Comparison of ENCODE assay signal across 8 mouse cellular contexts in genomic region chr1:64690213-64691013, GRCm38 (mm10). TPM values are rescaled to one million over a fixed set of nuclear protein-coding genes. Genes with fewer than 3 reads are reported as not detected.
A peak's percentile ranks its signal among the peaks of the same experiment; 100 is the strongest.
DNase-seq lines count a peak whose midpoint lies in the region; ATAC-seq and TF ChIP-seq lines count a peak whose summit lies in the region.

TSS of gene Ccnyl1 (plus strand) at chr1:64690455.

- peaks cover 26% of the 10 kb centered on the region for H3K4me1 ChIP-seq in E14TG2a.4 (replicated peaks; ENCODE audit: low read depth, low read length)
- peaks cover 24% of the 10 kb centered on the region for H3K4me1 ChIP-seq in forebrain, embryonic 12.5 days
- H3K4me1 ChIP-seq in heart, postnatal 0 days (ENCODE audit: control insufficient read depth, insufficient read depth) = peaks cover 11% of the 10 kb centered on the region; the same call in 1 of the 2 replicates
- peaks cover 11% of the 10 kb centered on the region for H3K4me1 ChIP-seq in liver, embryonic 16.5 days (ENCODE audit: control insufficient read depth, low read depth, low read length)
- peaks cover 44% of the 10 kb centered on the region for H3K4me1 ChIP-seq in neural tube, embryonic 13.5 days (replicated peaks)
- H3K4me1 ChIP-seq in testis, adult 2 months (ENCODE audit: control insufficient read depth, insufficient read depth, low read length) = no peaks in the 10 kb centered on the region

- TF ChIP-seq CTCF in E14TG2a.4 (conservative IDR thresholded peaks at IDR 0.05; ENCODE audit: low read length) = no peak
- no peak for TF ChIP-seq CTCF in heart, postnatal 0 days (IDR thresholded peaks at IDR 0.05; ENCODE audit: low read depth)
- TF ChIP-seq CTCF in testis, adult 2 months (IDR thresholded peaks at IDR 0.05; ENCODE audit: control insufficient read depth, insufficient read depth, insufficient replicate concordance, low read depth, low read length) = no peak

- H3K4me3 ChIP-seq in E14TG2a.4 (replicated peaks; ENCODE audit: low read length) = peak within 1 kb of the TSS; percentile 93
- H3K4me3 ChIP-seq in forebrain, embryonic 12.5 days (replicated peaks) = peak within 1 kb of the TSS; percentile 73
- peak within 1 kb of the TSS; percentile 93 for H3K4me3 ChIP-seq in heart, postnatal 0 days (ENCODE audit: low read depth, low read length)
- peak within 1 kb of the TSS; percentile 81 for H3K4me3 ChIP-seq in liver, embryonic 16.5 days (ENCODE audit: low read depth, low read length)
- H3K4me3 ChIP-seq in neural tube, embryonic 13.5 days = peak within 1 kb of the TSS; percentile 93
- peak within 1 kb of the TSS; percentile 93 for H3K4me3 ChIP-seq in testis, adult 2 months (ENCODE audit: control insufficient read depth, low read depth, low read length)

- peaks cover 9% of the 10 kb centered on the region; the same call in 1 of the 2 replicates for H3K36me3 ChIP-seq in E14TG2a.4 (ENCODE audit: insufficient read depth, low read length)
- no peaks in the 10 kb centered on the region for H3K36me3 ChIP-seq in forebrain, embryonic 12.5 days (replicated peaks)
- no peaks in the 10 kb centered on the region for H3K36me3 ChIP-seq in heart, postnatal 0 days (replicated peaks; ENCODE audit: control insufficient read depth, insufficient read depth, low read length)
- no peaks in the 10 kb centered on the region; the same call in 1 of the 2 replicates for H3K36me3 ChIP-seq in liver, embryonic 16.5 days (ENCODE audit: control insufficient read depth, insufficient read depth)
- no peaks in the 10 kb centered on the region for H3K36me3 ChIP-seq in neural tube, embryonic 13.5 days
- H3K36me3 ChIP-seq in testis, adult 2 months (ENCODE audit: control insufficient read depth, insufficient read depth, low read length) = no peaks in the 10 kb centered on the region; the same call in 1 of the 2 replicates

- under 1% methylated on average over 67 of the region's 71 CpGs for WGBS in forebrain, embryonic 12.5 days
- under 1% methylated on average over 58 of the region's 71 CpGs for WGBS in heart, postnatal 0 days
- WGBS in liver, embryonic 16.5 days (ENCODE audit: insufficient replicate concordance) = under 1% methylated on average over 69 of the region's 71 CpGs
- WGBS in neural tube, embryonic 13.5 days = under 1% methylated on average over 68 of the region's 71 CpGs

- H3K9ac ChIP-seq in forebrain, embryonic 12.5 days = peak within 1 kb of the TSS; percentile 87
- peak within 1 kb of the TSS; percentile 84 for H3K9ac ChIP-seq in heart, postnatal 0 days (replicated peaks; ENCODE audit: low read depth, low read length)
- H3K9ac ChIP-seq in liver, embryonic 16.5 days (ENCODE audit: low read depth, low read length) = peak within 1 kb of the TSS; percentile 84
- peak within 1 kb of the TSS; percentile 89 for H3K9ac ChIP-seq in neural tube, embryonic 13.5 days

- H3K9me3 ChIP-seq in E14TG2a.4 (ENCODE audit: low read length) = no peaks in the 10 kb centered on the region
- no peaks in the 10 kb centered on the region for H3K9me3 ChIP-seq in forebrain, embryonic 12.5 days
- no peaks in the 10 kb centered on the region for H3K9me3 ChIP-seq in heart, postnatal 0 days (replicated peaks; ENCODE audit: control insufficient read depth, low read length)
- H3K9me3 ChIP-seq in liver, embryonic 16.5 days (replicated peaks; ENCODE audit: control insufficient read depth, low read length) = no peaks in the 10 kb centered on the region
- H3K9me3 ChIP-seq in neural tube, embryonic 13.5 days = no peaks in the 10 kb centered on the region

- DNase-seq in c-Kit-positive CD71-positive TER-119-positive erythroid progenitor cells, embryonic 14.5 days (ENCODE audit: low spot score) = peak; percentile 98
- peak; percentile 98 for DNase-seq in heart, postnatal 0 days (ENCODE audit: low spot score)
- peak; percentile 98 to 99 for DNase-seq in kidney, postnatal 4 days

- peak within 1 kb of the TSS; percentile 65 for H3K27ac ChIP-seq in forebrain, embryonic 12.5 days
- H3K27ac ChIP-seq in heart, postnatal 0 days (ENCODE audit: low read depth) = peak within 1 kb of the TSS; percentile 90
- H3K27ac ChIP-seq in liver, embryonic 16.5 days (ENCODE audit: low read length) = peak within 1 kb of the TSS; percentile 66
- H3K27ac ChIP-seq in neural tube, embryonic 13.5 days (replicated peaks) = peak within 1 kb of the TSS; percentile 79
- H3K27ac ChIP-seq in testis, adult 2 months (ENCODE audit: control insufficient read depth, insufficient read depth, low read depth, low read length) = peak within 1 kb of the TSS; percentile 91

- peak; percentile 89 for TF ChIP-seq POLR2A in testis, adult 2 months (IDR thresholded peaks at IDR 0.05; ENCODE audit: control insufficient read depth, low read depth, low read length)

- H3K27me3 ChIP-seq in E14TG2a.4 (ENCODE audit: insufficient read depth, low read length) = no peaks in the 10 kb centered on the region
- H3K27me3 ChIP-seq in forebrain, embryonic 12.5 days = no peaks in the 10 kb centered on the region
- no peaks in the 10 kb centered on the region for H3K27me3 ChIP-seq in heart, postnatal 0 days (ENCODE audit: control insufficient read depth, insufficient read depth, low read length)
- H3K27me3 ChIP-seq in liver, embryonic 16.5 days (ENCODE audit: control insufficient read depth, insufficient read depth, low read depth, low read length) = no peaks in the 10 kb centered on the region
- H3K27me3 ChIP-seq in neural tube, embryonic 13.5 days = no peaks in the 10 kb centered on the region
- no peaks in the 10 kb centered on the region for H3K27me3 ChIP-seq in testis, adult 2 months (ENCODE audit: control insufficient read depth, insufficient read depth, low read length)

- peak within 1 kb of the TSS; percentile 76 for H3K4me2 ChIP-seq in forebrain, embryonic 12.5 days
- H3K4me2 ChIP-seq in heart, postnatal 0 days (ENCODE audit: low read depth, low read length) = peak within 1 kb of the TSS; percentile 94
- peak within 1 kb of the TSS; percentile 96 for H3K4me2 ChIP-seq in liver, embryonic 16.5 days (ENCODE audit: low read depth, low read length)
- peak within 1 kb of the TSS; percentile 87 for H3K4me2 ChIP-seq in neural tube, embryonic 13.5 days

- ATAC-seq in forebrain, embryonic 12.5 days (ENCODE audit: low FRiP score) = peak; percentile 99
- peak; percentile 98 for ATAC-seq in heart, postnatal 0 days (ENCODE audit: insufficient read depth, low read depth)
- peak; percentile 96 for ATAC-seq in liver, embryonic 16.5 days (ENCODE audit: low read depth)
- peak; percentile 99 for ATAC-seq in neural tube, embryonic 13.5 days (ENCODE audit: low read depth)

- no peak for TF ChIP-seq EP300 in heart, postnatal 0 days (IDR thresholded peaks at IDR 0.05; ENCODE audit: low read depth)

RNA-seq across cellular contexts. Expression of gene Ccnyl1, which starts in this region (rescaled TPM):
- polyA plus RNA-seq in forebrain, embryonic 12.5 days (2016; fragmentation: Nextera tagmentation; extraction: Ambion mirVana) = 5.9 and 6.2 TPM in 2 replicates
- total RNA-seq in heart, postnatal 0 days (2014; rRNA removed; ENCODE audit: low replicate concordance) = 9.7 and 12.7 TPM in 2 replicates
- 2.5 and 3.4 TPM in 2 replicates for polyA plus RNA-seq in heart, postnatal 0 days (2015; fragmentation: Nextera tagmentation; extraction: Ambion mirVana)
- 0.61 and 0.84 TPM in 2 replicates for polyA plus RNA-seq in liver, embryonic 16.5 days (2015; fragmentation: Nextera tagmentation; extraction: Ambion mirVana)
- polyA plus RNA-seq in neural tube, embryonic 13.5 days (2015; fragmentation: Nextera tagmentation; extraction: Ambion mirVana) = 3.2 and 3.8 TPM in 2 replicates
- 202 and 230 TPM in 2 replicates for polyA plus RNA-seq in testis, adult 2 months (2012; rRNA removed)

Comparison
In these comparisons a context has a peak if more than half of its experiments do, and no peak if none do; other contexts are left out.
1. Peak in every context shown above with its lines: DNase-seq, ATAC-seq, H3K4me3 ChIP-seq and H3K27ac ChIP-seq.
2. RNA of gene Ccnyl1 (polyA plus RNA-seq): 202 to 230 TPM in testis, adult 2 months; 5.9 to 6.2 TPM in forebrain, embryonic 12.5 days, 2.5 to 3.4 TPM in heart, postnatal 0 days, 3.2 to 3.8 TPM in neural tube, embryonic 13.5 days and 0.61 to 0.84 TPM in liver, embryonic 16.5 days; every median in the first group is over 10 times any median in the second.
3. Peak in ATAC-seq, H3K4me3 ChIP-seq, H3K27ac ChIP-seq, H3K9ac ChIP-seq and H3K4me2 ChIP-seq in liver, embryonic 16.5 days; RNA of the gene not detected or under 1 TPM.